Mouse (Mus musculus): ENCODE results near the gene Lrrc4b.
A peak's percentile ranks its signal among the peaks of the same experiment; 100 is the strongest.

Gene Lrrc4b

DNA sequence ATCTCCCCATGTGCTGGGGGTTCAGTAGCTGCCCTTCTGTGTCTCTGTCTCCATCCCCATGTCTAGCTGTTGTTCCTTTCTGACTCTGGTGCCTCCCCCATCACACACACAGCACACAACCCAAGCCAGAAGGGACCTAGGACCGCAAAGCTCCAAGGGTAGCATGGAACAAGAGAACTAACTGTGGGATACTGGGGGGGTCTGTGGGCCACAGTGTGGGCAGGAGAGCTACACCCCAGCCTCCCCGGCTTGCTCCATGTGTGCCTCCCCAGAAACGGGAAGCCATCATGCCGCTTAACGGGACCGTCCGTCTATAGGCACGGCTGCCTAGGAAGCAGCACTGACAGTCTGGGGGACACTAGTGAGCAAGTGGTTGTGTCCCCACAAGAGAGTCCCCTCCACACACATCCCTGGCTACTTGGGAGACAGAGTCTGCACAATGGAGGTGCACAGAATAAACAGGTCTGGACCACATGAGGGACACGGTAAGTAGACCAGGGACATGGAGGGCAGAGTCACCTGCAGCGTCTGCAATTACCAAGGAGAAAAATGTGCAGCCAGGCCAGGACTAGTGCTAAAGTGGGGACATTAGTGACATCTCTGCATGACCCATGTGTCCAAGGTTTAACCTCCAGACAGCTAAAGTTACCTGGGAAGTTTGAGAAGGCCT, 34.9 kb downstream of the Lrrc4b start:
- DNase-seq (ENCODE audit: low spot score in 2 of 2), result no peak

DNA sequence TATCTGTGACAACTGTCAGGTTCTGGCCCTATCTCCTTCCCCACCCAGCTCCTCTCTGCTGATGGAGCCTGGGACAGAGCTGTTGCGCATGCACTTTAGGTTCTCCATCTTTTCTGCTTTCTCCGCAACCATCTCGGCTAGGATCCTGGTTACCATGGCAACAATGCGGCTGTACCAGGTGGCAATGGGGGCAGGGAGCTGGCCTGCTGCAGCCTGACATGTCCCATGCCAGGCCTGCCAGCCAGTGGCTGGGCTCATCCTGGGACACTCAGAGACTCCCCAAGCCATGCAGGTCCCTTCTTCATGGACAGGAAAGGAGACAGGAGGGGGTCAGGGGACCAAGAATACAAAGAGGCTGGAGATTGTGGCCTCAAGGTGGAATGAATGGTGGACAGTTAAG, 35.7 kb downstream of the Lrrc4b start:
- peak; percentile 80 to 88 for DNase-seq (ENCODE audit: low spot score in 2 of 2)

DNA sequence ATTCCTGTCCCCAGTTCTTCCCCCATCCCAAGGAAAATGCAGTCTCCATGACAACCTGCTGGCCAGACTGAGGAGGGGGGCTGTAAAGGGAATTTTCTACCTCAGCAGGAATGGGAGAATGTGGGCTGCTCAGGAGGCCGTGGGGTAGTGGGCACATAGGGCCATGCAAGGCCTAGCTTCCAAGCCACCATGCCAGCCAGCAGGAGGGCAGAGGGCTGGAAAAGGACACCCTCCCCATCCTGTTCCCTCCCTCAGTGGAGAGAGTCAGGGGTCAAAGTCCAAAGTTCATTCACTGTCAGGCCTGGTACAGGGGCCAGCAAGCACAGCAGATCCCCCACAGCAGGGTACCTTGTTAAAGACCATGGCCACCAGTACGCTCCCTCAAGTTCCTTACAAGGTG, 36.3 kb downstream of the Lrrc4b start, which contains the start of gene Aspdh:
Gene Aspdh, plus strand, starts transcription at position 281 of the 400 bp plus-strand sequence.
- DNase-seq (ENCODE audit: low spot score in 2 of 2), result no peak

DNA sequence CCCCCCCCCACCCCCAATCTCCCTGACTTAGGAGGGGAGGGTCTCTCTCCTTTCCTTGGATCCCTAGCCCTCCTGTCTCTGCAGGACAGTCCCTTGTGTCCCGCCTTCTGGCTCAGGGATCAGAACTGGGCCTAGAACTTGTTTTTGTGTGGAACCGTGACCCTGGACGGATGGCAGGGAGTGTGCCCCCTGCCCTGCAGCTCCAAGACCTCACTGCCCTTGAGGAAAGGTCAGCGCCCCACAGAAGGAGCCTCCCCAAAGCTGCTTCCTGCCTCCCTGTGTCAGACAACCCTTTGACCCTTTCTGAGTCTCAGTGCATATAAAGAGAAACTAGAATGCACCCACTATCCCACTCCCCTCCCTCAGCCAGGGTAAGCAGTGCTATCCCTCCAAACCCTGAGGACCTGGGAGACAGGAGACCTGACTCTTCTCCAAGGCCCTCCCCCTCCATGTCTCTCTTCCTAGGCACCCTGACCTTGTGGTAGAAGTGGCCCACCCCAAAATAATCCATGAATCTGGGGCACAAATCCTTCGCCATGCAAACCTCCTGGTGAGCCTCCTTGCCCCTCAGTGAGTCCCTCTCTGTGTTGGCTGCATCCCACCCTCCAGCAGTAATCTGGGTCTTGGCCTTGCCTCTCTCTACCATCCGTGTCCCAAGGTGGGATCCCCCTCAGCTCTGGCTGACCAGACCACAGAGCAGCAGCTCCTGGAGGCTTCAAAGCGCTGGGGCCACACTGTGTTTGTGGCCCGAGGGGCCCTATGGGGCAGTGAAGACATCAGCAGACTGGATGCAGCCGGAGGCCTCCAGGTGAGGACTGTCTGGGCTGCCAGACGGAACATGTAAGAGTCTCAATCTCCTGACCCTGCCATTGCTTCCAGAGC, 37.4 kb downstream of the Lrrc4b start:
- no peak for DNase-seq (ENCODE audit: low spot score in 2 of 2)

DNA sequence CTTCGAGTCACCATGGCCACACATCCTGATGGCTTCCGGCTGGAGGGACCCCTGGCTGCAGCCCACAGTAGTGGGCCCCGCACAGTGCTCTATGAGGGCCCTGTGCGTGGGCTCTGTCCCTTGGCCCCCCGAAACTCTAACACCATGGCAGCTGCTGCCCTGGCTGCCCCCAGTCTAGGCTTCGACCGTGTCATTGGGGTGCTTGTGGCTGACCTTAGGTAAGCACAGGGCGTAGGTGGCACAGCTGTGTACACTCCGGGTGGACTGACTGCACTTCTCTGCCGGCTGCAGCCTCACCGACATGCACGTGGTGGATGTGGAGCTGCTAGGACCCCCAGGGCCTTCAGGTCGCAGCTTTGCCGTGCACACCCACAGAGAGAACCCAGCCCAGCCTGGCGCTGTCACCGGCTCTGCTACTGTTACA, 38.1 kb downstream of the Lrrc4b start:
- no peak for DNase-seq (ENCODE audit: low spot score in 2 of 2)

DNA sequence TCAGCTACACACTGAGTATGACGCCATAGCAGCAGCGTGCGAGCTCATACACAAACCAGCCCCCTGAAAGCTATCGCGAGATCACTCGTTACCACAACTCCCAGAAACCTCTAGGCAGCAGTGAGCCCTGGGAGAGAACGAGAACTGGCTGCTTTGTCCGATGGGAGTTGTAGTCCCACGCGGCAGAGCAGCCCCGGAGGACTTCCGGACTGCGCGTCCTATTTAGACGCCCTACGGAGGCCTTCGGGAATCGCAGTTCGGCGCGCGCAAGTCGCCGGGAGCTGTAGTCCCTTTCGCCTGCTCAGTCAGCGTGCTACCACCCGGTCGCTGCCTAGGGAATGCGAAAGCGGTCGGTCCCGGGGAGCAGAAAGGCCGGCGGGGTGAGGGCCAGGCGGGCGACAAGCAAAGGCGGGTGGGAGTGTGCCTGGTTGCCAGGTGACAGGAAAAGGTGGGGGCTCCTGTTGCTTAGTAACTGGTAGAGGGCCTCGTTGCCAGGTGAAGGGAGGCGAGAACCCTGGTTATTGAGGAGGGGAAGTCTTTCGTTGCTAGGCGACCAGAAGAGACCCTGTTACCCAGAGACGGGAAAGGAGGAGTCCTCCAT, 39.1 kb downstream of the Lrrc4b start, which contains the start of gene Josd2:
Gene Josd2, plus strand, starts transcription at position 170 of the 601 bp plus-strand sequence.
- peak; percentile 95 to 98 for DNase-seq (ENCODE audit: low spot score in 2 of 2)

DNA sequence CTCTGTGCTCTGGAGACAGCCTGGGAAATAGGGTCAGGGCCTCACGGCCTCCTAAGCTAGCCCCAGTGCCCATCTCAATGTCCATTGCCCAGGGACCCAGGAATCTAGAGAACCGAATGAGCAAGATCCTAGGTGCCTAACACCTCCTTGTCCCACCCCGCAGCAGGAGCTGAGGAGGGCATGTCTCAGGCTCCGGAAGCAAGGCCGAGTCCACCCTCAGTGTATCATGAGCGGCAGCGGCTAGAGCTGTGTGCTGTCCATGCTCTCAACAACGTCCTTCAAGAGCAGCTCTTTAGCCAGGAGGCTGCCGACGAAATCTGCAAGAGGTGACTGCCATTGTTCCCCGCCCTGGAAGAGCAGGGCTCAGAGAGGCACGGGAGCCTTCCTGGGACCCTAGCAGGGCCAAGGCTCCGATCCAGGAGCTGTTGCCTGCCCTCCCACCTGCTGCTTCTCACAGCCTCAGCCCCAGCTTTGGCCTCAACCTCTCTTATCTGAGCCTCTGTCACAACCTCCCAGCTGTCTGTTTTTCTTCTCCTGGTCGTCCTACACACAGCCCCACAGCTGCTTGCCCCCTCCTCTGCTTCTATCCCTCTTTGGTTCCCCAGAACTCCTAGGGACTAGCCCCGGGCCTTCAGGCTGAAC, 39.9 kb downstream of the Lrrc4b start:
- peak in 1 of 2 experiments; percentile 14 for DNase-seq (ENCODE audit: low spot score in 2 of 2)

DNA sequence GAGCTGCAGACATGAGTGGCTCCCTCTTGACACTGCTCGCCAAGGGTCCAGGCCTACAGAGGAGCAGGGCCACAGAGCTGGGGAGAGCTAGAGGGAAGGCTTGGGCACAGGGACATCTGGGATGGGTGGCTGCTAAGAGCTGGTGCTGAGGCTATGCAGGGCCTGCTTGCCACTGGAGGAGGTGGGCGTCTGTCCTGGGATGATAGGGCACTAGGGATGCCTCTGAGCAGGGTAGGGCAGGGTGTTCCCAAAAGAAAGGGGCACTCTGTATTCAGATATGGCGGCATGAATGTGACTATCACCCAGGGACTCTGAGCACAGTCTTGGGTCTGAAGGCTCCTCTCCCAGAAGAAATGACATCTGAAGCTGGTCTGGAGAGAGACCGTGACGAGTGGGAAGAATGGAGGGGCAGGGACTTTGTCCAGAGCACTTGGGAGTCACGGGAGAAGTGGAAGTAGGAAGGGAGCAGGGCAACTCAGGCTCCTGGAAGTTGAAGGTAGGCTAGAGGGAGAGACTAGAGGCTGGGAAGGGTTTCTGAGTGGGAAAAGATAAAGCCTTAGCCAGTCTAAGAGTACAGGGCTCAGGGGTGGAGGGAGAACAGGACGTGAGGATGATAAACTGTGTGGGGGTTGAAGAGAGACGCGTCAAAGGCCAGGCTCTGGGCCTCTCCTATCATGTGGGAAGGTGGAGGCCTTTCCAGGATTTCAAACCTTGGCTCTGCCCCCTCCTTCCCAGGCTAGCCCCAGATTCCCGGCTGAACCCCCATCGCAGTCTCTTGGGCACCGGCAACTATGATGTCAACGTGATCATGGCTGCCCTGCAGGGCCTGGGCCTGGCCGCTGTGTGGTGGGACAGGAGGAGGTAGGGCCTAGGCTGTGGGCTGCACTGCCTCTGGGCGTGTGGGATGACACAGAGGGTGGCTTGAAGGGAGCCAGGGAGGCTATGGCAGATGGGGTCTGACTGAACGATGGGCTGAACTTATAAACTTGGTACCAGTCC, 41.2 kb downstream of the Lrrc4b start:
- DNase-seq (ENCODE audit: low spot score in 2 of 2), result peak in 1 of 2 experiments; percentile 1

DNA sequence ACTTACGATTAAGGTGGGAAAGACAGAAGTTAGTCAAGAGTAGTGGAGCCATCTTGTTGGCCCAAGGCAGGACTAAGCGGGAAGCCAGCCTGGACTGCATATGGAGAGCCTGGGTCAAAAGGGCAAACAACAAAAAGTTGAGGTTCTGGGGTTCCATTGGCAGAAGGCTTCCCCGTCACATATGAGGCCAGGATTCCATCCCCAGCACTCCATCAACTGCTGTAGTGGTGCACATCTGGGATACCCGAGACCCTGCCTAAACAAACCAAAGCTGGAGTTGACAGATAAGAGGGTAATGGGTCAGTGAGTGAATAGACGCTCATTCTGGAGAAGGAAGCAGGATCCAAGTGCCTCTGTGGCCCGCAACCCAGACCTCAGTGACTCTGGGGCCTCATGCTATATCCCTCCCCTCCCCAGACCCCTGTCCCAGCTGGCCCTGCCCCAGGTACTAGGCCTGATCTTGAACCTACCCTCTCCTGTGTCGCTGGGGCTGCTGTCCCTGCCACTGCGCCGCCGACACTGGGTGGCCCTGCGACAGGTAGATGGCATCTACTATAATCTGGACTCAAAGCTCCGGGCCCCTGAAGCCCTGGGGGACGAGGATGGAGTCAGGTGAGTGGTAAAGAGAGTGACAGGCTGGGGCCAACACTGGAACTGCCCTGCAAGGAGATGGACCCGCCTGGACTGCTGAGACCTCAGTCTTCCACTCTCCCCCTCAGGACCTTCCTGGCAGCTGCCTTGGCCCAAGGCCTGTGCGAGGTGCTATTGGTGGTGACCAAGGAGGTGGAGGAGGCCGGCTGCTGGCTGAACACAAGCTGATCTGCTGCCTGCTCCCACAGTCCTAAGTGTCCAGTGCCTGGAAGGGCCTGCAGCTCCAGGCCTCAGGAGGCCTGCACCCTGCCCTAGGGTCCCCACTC, 42.1 kb downstream of the Lrrc4b start:
- peak in 1 of 2 experiments; percentile 3 for DNase-seq (ENCODE audit: low spot score in 2 of 2)

DNA sequence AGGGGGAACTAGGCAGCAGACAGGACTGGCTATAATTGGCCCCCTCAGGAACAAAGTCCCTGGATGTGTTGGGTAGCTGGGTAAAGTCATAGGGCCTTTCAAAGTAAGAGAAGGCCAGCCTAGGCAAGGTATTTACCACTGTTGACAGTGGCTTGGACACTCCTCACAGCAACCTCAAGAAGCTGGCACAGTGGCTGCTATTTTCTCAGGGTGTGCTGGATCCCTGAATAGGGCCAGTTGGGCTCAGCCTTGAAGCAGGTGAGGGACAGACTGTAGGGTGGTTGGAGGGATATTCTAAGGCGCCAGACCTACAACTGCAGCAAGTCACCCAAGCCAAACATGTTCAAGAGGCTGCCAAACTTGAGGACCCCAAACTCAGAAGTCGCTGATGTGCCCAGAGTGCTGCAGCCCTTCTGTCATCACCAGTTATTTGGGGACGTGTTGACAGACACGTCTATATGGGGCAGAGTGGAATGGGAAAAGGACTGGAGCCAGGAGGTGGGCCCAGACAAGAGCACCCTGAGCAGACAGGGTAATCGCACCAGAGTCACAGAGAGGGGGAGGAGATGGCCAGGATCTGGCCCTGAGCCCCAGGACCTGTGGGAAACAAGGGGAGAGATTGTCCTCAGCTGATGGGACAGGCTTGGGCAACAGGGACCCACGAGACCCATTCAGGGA, 43.2 kb downstream of the Lrrc4b start:
- DNase-seq (ENCODE audit: low spot score in 2 of 2), result peak in 1 of 2 experiments; percentile 6

DNA sequence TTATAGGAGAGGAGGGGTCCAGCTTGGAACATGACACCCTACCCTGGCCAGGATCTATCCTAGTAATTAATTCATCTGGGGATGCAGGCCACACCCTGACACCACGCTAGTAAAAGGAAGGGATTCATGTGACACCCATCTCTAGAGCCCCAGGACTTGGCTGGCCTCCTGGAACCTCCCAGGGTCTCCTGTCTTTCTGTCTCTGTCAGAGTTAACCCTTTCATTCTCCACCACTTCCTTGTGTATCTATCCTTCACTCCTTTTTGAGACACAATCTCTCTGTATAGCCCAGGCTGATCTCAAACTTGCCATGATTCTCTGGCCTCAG, 43.7 kb downstream of the Lrrc4b start:
- DNase-seq (ENCODE audit: low spot score in 2 of 2), result no peak

DNA sequence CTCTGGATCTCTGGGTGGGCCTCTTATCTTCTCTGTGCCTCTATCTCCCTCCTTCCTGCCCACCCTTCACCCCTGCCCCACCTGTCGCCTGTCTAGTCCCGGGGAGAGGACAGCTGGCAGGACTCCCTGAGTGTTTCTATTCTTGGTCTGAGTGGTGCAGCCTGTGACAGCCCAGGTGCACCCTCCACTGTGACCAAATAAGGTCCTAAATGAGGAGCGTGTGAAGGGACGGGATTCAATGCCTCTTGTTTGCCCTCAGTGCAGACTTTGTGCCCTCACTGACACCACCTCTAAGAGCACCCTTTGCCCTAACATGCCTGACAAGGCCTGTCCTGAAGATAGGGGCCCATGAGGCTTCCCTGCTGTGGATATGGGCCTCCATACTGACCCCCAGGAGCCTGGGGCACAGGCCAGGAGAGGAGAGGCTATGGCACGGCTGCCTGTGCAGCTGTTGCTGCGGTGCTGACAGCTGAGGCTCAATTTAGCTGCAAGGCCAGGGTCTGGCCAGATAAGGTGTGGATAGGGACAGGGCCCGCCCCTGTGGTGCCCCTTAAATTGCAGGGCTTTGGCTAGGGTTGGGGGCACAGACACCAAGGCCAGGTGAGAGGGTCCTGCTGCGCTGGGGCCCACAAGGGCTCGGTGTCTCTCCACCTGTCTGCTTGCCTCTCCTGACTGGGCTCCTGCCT, 44.3 kb downstream of the Lrrc4b start:
- DNase-seq (ENCODE audit: low spot score in 2 of 2), result peak in 1 of 2 experiments; percentile 1

DNA sequence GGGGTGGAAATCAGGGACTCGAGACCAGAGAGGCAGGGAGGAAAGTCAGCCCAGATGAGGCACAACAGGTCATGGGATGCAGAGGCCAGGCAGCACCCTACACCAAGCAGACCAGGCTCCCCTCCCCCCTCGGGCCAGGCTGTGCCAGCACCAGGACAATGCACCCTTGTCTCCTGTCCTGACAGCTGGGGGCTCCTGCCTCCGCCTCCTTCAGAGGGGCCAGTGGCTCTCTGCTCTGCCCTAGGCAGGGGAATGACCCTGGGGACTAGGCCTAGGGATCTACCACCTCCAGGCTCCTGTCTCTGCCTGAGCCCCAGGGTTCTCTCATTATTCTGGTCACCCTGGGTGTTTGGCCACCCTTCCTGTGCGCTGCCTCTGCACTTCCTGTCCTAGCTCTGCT, 45.6 kb downstream of the Lrrc4b start:
- DNase-seq (ENCODE audit: low spot score in 2 of 2), result peak; percentile 61 to 66

DNA sequence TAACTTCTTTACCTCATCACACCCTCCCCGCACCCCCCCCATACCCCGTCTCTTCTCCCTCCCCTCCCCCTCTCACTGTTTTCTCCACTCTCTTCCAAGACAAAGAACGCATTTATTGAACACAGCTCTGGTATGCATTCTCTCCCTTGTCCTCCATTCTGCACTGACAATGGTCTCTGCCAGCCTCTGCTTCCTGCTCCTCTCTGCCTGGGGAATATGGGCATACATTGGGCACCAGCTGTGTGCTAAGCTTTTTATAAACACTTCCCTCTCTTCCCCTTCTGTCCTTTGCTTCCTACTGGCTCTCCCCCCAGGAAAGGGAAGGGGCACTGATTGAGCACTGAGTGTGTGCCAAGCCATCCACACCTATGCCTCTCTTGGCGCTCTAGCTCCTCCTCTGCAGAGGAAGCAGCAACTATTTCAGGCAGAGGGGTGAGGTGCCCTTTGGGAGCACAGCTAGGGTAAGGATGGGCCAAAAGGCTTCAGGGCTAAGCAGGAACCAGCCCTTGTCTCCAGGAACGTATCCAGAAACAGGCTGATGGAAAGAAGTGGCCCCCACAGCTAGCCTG, 46.3 kb downstream of the Lrrc4b start:
- peak in 1 of 2 experiments; percentile 2 for DNase-seq (ENCODE audit: low spot score in 2 of 2)

DNA sequence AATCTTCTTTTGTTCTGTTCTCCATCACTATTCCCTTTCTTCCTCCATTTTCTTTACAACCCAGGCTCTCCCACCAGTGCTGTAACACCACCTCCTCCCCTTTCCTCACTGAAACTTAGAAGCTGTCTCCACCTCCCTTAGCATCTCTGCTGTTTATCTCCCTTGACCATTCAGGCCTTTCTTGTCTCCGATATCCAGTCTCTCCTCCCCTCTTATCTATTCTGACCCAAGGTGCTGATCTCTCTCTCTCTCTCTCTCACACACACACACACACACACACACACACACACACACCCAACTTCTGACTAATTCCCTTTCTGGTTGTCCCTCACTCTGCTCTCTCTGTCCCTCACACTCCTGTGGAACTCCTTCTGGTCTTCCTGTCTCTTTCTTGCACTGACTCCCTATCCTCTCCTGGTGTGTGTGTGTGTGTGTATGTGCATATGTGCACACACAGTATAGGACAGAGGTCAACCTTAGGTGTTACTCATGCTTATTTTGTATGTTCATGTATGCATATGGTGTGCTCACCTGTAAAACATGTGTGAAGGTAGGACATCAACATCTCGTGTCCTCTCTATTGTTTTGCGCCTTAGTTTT, 54.1 kb downstream of the Lrrc4b start:
- no peak for DNase-seq (ENCODE audit: low spot score in 2 of 2)

DNA sequence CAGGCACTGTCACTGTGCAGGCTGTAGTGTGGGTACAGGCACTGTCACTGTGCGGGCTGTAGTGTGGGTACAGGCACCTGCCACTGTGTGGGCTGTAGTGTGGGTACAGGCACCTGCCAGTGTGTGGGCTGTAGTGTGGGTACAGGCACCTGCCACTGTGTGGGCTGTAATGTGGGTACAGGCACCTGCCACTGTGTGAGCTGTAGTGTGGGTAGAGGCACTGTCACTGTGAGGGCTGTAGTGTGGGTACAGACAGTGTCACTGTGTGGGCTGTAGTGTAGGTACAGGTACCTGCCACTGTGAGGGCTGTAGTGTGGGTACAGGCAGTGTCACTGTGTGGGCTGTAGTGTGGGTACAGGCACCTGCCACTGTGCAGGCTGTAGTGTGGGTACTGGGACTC, 55.3 kb downstream of the Lrrc4b start:
- peak in 1 of 2 experiments; percentile 0 for DNase-seq (ENCODE audit: low spot score in 2 of 2)

DNA sequence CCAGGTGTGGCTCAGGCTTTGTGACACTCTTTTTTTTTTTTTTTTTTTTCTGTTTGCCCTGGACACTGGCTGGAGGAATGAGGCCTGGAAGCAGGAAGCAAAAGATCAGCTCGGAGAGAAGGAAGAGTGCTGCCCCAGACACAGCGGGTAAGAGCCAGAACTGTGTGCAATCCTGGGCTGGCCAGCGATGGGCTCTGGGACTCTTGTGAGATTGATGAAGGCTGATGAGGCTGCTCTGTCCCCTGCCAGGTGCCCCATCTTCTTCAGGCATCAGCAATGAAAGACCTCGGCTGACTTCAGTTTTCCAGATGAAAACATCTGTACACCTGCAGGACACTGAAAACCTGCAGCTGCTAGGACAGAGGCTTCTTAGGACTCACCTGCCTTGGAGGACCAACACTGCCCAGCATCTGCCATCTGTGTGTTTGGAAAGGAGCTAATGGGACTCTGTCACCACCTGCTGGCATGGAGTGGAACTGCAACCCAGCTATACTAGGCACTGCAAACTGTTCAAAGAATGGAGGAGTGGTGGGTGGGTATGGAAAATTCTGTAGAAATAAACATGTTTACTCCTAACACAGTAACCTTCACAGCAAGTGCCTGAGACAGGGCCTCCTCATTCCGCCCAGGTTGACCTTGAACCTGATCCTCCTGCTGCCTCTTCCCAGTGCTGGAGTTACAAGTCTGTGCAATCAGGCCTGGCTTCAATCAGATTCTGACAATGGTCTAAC, 56.2 kb downstream of the Lrrc4b start:
- DNase-seq (ENCODE audit: low spot score in 2 of 2), result peak in 1 of 2 experiments; percentile 73
